Mouse (Mus musculus) cerebellum, adult (tissue): Measurements from ENCODE around the gene Tmprss2.
"Not testable (repeated sequence)": the region's sequence is repeated elsewhere in the genome, so short reads cannot be mapped to it uniquely, and the experiment has no call there.

ENCODE experiments used
- ATAC-seq: cut with Nextera tagmentation; 2 replicates; pipeline ENCODE4 v1.9.2; 2017; ENCODE audit warnings: mild to moderate bottlenecking, moderate library complexity, mixed read lengths; ENCODE audit not compliant: insufficient number of reproducible peaks, low FRiP score, low TSS enrichment

Gene Tmprss2

DNA sequence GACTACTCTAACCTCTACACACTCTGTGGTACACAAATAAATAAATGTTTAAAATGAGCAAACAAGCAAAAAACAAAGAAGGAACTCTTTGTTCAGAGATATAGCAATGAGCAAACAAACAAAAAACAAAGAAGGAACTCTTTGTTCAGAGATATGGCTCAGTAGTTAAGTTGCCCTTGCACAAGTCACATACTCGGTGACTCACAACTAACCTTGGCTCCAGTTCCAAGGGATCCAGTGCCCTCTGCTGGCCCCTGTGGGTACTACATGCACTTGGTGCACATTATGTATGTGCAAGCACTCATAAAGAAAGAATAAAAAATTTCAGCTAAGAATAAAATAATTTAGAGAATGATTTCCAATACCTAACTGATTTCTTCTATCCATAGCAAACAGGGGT lies 17.9 kb downstream of the Tmprss2 start:
- ATAC-seq, result no peak

DNA sequence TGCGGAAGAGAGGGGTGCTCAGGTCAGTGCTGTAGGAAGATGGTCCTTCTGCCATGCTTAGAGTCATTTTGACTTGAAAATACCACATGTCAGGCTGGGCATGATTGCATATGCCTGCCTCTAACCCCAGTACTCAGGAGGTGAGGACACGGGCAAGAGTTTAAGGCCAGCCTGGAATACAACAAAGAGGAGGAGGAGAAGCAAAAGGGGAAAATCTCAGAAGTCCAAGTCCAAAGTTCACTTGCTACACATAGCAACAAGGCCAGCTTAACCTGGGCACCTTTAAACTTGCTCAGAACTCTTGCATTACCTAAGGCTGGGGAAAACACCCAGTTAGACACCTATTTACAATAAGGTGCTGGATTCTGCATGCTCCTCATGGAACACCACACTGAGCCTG lies 19.5 kb downstream of the Tmprss2 start:
- ATAC-seq, result no peak

DNA sequence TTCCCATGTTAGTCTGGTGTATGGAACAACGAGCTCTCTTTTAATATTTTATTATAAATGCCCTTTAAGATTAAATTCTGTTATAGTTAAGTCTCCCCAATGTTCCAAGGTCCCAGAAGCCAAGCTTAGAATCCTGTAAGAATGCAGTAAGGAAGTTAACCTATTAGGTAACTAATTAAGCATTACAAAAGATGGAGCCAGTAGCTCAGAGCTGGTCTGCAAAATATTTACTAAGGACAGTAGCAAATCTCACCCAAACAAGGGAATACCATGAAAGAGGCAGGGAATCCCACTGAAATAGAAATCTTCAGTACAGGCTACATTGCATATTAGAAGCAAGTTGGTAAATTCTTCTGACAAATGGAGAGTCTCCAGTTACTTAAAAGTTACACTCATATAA lies 28.1 kb downstream of the Tmprss2 start:
- not testable (repeated sequence) for ATAC-seq

DNA sequence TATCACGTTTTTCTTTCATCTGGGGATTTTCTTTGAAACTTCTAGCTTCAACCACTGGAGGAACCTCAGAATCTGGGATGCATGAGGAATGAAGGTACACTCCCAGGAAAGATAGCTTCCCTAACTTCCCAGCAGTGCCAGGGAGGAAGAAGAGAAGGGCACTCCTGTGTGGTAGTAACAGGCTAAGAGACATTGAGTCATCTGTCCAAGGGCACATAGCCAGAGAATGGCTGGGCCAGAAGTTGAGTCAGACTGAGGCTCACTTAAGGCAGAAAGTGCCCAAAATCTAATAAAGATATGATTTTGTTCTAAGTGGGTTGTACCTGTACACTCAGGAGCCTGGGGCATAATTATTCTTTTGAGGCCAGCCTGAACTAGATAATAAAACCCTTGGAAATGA lies 41.6 kb downstream of the Tmprss2 start:
- ATAC-seq, result no peak

DNA sequence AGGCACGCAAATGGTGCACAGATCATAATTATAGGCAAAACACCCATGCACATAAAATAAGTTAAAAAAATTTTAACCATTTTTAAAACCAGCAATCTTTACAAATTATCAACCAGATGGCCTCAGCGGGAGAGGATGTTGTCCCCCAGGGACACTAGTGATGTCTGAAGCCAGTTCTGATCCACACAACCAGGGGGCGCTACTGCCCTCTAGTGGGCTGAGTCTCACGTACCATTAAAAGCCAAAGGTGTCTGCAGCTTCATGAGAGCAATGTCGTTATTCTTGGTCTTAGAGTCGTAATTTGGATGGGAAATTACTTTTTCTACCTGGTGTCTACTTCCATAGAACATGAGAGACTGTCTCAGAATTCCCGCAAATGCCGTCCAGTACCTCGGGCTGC lies 42.3 kb downstream of the Tmprss2 start:
- ATAC-seq, result no peak

DNA sequence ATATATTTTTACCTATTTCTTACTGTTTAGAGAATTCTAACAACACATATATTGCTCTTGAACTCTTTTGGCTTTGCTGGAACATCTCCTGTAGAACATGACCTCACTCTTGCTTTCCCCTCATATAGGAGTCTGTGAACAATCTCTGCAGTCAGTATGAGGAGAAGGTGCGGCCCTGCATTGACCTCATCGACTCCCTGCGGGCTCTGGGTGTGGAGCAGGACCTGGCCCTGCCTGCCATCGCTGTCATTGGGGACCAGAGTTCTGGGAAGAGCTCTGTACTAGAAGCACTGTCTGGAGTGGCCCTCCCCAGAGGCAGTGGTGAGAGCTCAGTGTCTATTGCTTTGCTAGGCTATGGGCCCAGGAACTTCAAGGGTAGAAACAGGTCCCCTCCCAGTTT lies 66.7 kb downstream of the Tmprss2 start:
- no peak for ATAC-seq

DNA sequence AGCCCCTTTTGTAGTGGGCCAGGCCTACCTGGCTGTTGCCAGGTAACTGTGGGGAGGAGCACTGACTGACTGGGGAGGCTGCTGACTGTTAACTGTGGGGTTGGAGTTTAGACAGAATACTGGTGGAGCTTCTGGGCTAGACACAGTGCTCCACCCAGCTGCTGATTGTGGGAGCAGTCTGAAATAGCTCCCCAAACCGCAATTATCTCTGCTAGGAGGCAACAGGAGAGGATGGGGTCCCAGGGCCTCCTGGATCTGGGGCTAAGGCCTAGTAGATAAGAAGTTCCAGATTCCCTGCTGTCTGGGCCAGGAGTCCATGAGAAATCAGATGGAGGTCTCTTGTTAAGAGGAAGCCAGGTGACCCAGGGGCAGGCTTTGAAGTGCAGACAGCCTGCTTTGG lies 74.1 kb downstream of the Tmprss2 start:
- no peak for ATAC-seq

DNA sequence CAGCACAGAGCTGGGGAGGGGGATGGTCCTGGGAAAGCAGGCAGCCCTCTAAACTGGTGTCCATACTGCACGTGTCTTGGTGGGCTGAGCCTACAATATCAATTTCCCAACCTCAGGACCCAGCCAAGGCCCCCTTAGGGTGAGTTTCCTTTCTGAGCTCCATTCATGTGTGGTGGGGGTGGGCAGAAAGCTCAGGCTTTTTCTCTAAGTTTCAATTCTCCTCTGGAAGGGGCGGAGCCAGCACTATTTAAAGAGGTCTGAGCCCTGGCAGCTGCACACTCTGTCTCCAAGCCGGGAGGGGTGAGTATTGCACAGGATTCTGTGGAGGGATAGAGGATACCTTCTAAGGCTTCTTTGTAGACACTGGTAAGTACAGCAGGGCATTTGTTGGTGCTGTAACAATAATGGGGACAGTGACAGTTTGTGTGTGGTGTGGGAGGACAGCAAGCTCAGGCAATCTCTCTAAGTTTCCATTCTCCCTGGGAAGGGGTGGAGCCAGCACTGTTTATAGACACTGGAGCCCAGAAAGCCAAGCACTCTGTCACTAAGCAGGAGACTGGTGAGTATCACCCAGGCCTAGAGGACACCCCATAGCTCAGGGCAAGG lies 75.1 kb downstream of the Tmprss2 start:
- ATAC-seq, result 0 out of 2 replicates have a peak, but pooled peaks have one; percentile 24

DNA sequence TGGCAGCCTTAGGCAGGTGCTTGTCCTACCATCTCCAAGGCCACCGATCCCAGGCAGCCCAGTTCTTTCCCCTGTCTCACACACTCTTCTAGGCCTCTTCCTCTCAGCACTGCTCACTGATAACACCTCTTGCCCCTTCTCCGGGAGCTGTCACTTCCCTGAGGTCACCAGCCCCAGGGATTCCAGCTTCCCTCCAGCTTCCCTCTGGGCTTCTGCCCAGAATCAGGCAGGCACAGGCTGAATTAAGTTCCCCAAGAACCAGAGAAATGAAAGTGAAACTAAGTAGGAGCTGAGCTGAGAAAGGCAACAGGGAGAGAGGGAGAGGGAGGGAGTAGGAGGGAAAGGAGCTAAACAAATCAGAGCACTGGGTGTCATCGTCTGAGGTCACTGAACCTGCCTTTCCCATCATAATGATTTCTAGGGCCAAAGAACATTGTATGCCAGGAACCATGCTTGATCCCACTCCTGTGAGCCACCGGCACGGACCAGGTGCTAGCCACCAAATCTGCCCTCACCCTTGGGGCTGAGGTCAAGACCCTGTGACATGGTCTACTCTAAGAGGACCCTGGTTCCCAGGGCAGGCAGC lies 76.0 kb downstream of the Tmprss2 start:
- peak; percentile 49; the same call in 1 of the 2 replicates for ATAC-seq

DNA sequence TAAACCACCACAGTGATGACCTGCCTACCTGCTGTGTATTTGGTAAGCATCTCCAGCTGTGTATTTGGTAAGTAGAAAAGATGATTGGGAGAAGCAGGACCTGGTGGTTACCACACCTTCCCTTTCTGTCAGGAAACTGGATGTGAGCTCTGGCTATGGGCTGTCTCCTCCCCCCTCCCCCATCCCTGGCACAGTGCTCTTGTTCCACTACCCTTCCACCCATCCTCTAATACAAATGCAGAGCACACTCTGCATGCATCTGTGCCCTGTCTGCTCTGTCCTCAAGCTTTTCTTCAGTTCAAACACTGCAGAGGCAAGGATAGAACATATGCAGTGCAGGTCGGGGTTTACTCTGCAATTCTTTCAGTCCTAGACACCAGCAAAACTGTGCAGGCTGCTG lies 76.5 kb downstream of the Tmprss2 start:
- 0 out of 2 replicates have a peak, but pooled peaks have one; percentile 5 for ATAC-seq

DNA sequence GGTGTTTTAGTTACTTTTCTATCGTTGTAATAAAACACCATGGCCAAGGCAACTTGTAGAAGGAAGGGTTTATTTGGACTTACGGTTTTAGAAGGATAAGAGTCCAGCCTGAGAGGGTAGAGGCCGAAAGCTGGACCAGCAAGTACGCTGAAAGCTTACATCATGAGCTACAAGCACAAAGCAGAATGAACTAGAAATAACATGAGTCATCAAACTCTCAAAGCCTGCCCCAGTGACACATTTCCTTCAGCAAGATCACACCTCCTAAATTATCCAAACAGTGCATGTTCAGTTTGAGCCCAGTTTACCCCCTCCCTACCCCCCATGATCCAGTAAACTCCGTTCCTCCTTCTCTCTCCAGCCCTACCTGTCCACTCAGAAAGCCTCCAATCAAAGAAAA lies 77.2 kb downstream of the Tmprss2 start:
- no peak for ATAC-seq

DNA sequence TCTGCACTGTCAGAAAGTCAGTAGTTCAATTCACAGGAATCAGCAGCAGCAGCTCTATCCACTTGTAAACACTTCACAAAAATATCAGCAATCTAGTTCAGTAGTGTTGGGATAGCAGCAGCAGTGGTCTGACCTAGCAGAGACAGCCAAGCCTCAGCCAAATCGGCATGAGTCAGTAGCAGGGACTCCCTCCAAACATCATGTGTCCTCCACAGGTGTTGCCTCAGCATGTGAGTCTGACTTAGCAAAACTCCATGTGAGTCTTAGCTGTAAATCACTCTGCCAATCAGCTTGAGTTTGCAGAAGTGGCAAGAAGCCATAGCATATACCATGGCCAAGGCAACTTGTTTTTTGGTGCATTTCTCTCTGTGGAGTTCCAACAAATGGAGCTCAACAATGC lies 77.9 kb downstream of the Tmprss2 start:
- no peak for ATAC-seq

DNA sequence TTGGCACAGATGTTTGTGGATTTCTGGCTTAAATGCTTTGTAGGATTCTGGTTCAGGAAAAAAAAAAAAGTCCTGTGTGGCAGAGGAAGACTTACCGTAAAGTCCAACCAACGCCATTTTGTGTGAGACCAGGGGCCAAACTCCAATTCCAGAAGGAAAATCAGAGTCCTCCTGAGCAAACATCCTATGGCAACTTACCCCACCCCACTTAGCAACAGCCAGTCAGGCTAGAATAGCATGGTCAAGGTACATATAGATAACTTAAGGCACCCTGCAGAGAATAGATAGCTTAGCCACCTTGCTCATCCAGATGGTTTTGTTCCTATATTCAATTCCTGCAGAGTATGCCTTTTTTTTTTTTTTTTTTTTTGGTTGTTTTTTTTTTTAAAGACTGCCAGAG lies 81.8 kb downstream of the Tmprss2 start:
- no peak for ATAC-seq

DNA sequence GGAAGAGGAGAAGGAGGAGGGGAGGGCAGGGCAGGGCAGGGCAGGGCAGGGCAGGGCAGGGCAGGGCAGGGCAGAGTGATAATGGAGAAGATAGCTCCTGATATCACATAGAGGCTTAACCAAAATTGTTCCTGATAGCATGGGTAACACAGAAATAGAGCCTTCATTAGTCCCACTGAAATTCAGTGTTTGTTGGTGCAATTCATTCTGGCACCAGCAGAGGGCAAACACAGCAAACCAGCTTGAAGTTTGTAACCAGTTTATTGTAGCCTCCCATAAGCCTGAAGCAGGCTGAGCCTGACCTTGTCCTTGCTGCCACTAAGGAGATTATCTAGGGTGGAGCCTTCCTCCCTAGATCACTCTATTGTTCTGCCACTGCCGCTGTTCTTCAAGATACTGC lies 88.0 kb downstream of the Tmprss2 start:
- ATAC-seq, result no peak

DNA sequence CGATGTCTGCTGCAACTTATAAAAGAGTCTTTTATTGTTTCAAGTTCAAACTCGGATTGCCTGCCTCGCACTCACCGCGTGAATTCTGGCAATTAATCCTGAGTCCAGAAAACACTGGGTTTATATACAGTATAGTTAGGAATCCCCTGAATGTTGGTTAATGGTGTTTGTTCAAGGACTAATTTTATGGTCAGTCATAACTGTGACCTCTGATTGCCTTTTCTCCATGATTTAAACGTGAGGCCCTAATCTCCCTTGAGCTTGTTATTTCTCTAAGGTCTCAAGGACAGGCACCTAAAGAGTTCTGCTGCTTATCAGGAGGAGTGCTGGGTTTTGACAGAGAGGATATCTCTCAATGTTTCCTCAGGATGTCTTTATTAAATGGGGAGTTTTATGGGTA lies 89.0 kb downstream of the Tmprss2 start:
- ATAC-seq, result no peak

DNA sequence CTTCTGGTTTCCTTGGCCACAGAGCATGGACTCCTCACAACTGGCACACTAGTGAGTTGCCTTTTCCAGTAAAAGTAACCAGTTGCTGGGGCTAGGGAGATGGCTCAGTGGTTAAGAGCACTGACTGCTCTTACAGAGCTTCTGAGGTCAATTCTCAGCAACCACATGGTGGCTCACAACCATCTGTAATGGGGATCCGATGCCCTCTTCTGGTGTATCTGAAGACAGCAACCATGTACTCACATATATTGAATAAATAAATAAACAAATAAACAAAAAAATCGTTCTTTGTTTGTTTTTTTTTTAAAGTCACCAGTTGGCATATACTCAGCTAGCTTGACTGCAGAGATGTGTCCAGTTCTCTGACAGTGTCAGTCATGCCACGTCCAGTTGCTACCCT lies 94.7 kb downstream of the Tmprss2 start:
- ATAC-seq, result no peak
